Mouse (Mus musculus) forebrain, embryonic 13.5 days (tissue): ENCODE measurements around the gene Fap. TPM values are rescaled to one million over a fixed set of nuclear protein-coding genes. Genes with fewer than 3 reads are reported as not detected.

Experiments
- ATAC-seq: fragments of 200-750 bp; cut with Nextera tagmentation; 2 replicates; pipeline ENCODE4 v1.8.0; 2017
- H3K27ac ChIP-seq: fragments of 300-500 bp; sonication (generic); 2 replicates; pipeline ENCODE4 v1.5.1; 2015; ENCODE audit warnings: inconsistent platforms, mild to moderate bottlenecking, moderate library complexity
- H3K27me3 ChIP-seq: fragments of 300-500 bp; sonication (generic); 2 replicates; pipeline ENCODE4 v1.6.1; 2015; ENCODE audit warnings: mild to moderate bottlenecking, inconsistent platforms
- H3K36me3 ChIP-seq: fragments of 300-500 bp; sonication (generic); 2 replicates; pipeline ENCODE4 v1.6.1; 2015; ENCODE audit warnings: mild to moderate bottlenecking, inconsistent platforms; ENCODE audit not compliant: poor library complexity, severe bottlenecking
- H3K4me1 ChIP-seq: fragments of 300-500 bp; sonication (generic); 2 replicates; pipeline ENCODE4 v1.6.1; 2015; ENCODE audit warnings: inconsistent platforms
- H3K4me2 ChIP-seq: fragments of 300-500 bp; sonication (generic); 2 replicates; pipeline ENCODE4 v1.6.1; 2015; ENCODE audit warnings: inconsistent platforms, mild to moderate bottlenecking, moderate library complexity
- H3K4me3 ChIP-seq: fragments of 300-500 bp; sonication (generic); 2 replicates; pipeline ENCODE4 v1.5.1; 2015; ENCODE audit warnings: mild to moderate bottlenecking, inconsistent platforms
- H3K9ac ChIP-seq: fragments of 300-500 bp; sonication (generic); 2 replicates; pipeline ENCODE4 v1.6.1; 2015; ENCODE audit warnings: mild to moderate bottlenecking, inconsistent platforms
- H3K9me3 ChIP-seq: fragments of 300-500 bp; sonication (generic); replicated peaks from 2 replicates; pipeline ENCODE4 v1.6.1; 2016; ENCODE audit warnings: inconsistent platforms
- WGBS: fragments of 180-500 bp; shearing (Covaris S2); methylation state at CpG from one replicate; pipeline ENCODE4 v1.1.7; 2015; 5-methylcytosine and 5-hydroxymethylcytosine counted together
- polyA plus RNA-seq: library from polyadenylated mRNA; unstranded; fragments of >200 nt; fragmentation: Nextera tagmentation; extraction: Ambion mirVana; gene quantifications from 2 replicates; pipeline ENCODE4 v1.2.1, GENCODE M21; 2015

Gene Fap
- polyA plus RNA-seq, 1 experiment from 2014 or later: 0.32 TPM

DNA sequence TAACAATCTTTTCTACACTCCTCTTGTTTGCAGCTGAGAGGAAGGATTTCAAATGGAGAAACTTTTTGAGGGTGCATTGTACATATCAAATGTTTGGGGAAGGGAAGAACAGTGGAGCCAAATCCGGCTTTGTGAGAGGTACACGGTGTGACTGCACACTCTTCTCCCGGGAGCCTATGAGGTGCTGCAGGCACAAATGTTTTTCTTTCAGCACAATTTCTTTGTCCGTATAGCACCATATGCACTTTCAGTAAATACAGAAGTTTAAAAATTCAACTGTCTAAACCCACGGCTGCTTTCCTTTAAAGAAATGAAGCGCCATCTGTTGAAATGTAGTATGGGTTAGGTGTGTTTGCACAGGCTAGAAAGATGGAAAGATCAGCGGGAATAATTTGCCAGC lies 375 bp upstream of the Fap start:
- no peaks in the 10 kb centered on the region for H3K27me3 ChIP-seq
- H3K36me3 ChIP-seq: no peaks in the 10 kb centered on the region
- H3K4me3 ChIP-seq: no peak overlapping the region
- ATAC-seq: no peak
- H3K9ac ChIP-seq: no peak overlapping the region
- no peak overlapping the region for H3K27ac ChIP-seq
- no peaks in the 10 kb centered on the region for H3K9me3 ChIP-seq
- no peak overlapping the region for H3K4me2 ChIP-seq
- WGBS: 85% methylated on average over 7 of the region's 7 CpGs
- no peaks in the 10 kb centered on the region for H3K4me1 ChIP-seq

DNA sequence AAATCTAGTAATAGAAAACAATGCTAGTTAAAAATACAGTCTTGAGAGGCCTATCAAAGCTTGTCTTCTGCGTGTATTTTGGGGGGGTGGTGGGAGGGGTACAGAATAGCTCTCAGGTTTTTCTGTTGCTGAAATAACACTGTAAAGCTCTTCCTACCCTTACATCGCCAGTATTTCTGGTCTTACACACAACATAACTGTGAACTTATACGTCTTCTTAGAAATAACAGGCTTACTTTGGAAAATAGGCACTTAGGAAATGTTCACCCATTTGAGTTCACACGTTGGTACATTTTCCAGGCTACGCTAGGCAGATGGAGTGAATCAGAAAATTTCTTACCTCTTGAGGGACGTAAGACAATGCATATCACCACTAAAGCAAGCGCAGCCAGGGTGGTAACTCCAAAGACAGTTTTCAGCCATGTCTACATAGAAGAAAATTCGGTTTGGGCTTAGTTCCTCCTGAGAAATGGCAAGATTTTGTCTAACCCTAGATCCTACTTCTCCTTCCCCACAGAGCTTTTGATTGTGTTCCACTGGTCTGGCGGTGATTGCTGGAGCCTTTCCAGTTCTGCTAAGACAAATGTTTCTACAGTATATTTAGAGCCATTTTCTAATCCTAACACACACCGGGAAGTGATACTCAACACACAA lies 649 bp downstream of the Fap start:
- Histone ChIP-seq H3K27ac (no peak overlapping the region), H3K4me1 (no peaks in the 10 kb centered on the region), H3K36me3 (no peaks in the 10 kb centered on the region), H3K9ac (no peak overlapping the region), H3K4me2 (no peak overlapping the region), H3K27me3 (no peaks in the 10 kb centered on the region), H3K9me3 (no peaks in the 10 kb centered on the region), H3K4me3 (no peak overlapping the region)
- no peak for ATAC-seq
- 83% methylated on average over 10 of the region's 10 CpGs for WGBS

DNA sequence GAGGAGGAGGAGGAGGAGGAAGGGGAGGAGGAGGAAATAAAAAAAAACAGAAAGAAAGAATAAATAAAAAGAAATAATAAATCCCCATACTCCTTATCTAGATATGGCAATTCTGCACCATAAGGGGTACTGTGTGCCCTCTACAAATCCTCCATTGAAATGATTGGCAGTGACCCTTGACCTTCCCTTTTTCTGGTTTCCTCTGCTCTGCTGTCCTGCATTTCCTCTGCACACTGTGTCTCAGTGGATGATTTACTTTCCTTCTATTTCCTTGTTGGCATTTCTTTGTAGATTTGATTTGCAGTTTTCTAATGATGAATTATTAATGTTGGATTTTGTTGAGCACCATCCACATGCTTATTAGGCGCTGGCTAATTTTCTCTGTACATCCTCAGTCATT lies 9.2 kb downstream of the Fap start:
- no peak overlapping the region for H3K27ac ChIP-seq
- 92% methylated on average over 1 of the region's 1 CpGs for WGBS
- no peaks in the 10 kb centered on the region for H3K4me1 ChIP-seq
- H3K4me2 ChIP-seq: no peak overlapping the region
- ATAC-seq: no peak
- no peaks in the 10 kb centered on the region for H3K9me3 ChIP-seq
- no peak overlapping the region for H3K4me3 ChIP-seq
- no peaks in the 10 kb centered on the region for H3K27me3 ChIP-seq
- no peak overlapping the region for H3K9ac ChIP-seq
- no peaks in the 10 kb centered on the region for H3K36me3 ChIP-seq

DNA sequence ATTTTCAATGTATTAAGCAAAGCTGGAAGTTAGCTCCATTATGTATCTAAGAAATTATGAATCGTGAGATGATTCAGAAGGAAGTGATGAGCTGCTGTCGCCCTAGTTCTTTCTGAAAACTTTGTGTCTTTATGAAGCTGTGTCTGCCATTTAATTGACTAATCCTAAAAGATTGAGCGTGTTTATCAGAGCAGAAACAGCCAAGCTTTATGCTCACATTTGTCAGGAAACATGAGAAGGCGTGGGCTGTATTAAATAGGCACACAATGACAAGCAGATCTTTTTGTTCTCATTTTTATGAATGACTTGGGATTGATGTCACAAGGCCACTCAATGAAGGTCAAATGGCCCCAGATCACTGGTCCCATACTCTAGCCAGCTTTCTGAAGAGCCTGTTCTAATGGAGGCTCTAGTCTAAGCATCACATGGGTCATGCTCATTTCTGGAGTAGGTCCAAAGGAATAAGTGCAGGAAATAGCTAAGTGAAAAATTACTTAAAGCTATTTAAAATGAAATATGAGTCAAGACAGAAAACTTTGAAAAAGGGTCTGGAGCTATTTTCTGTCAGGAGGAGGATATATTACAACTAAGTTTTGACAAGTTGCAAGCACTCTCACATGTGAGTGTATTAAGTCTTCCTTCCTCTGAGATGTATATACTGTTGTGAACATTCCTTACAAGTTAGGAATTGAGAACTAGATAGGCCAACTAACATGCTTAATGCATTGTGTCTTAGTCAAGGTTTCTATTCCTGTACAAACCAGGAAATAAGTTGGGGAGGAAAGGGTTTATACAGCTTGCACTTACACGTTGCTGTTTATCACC lies 11.0 kb downstream of the Fap start:
- 53% methylated on average over 5 of the region's 5 CpGs for WGBS
- ATAC-seq: no peak

DNA sequence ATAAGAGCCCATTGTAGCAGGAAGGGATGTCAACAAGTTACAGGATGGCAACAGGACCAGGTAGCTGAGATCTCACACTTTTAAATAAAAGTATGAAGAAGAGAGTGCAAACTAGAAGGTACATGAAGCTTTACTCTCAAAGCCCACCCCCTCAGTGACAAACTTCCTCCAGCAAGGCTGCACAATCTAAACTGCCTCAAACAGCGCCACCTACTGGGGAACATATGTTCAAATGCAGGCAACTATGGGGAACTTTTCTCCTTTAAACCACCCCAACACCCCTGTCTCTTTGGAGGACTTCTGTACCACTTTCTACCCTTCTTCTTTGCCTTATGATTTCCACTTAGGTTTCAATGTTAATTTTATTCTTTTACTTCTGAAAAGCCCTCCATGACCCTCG lies 16.5 kb downstream of the Fap start:
- Histone ChIP-seq H3K4me2 (no peak overlapping the region), H3K4me1 (no peaks in the 10 kb centered on the region), H3K9me3 (no peaks in the 10 kb centered on the region), H3K9ac (no peak overlapping the region), H3K36me3 (no peaks in the 10 kb centered on the region), H3K27me3 (no peaks in the 10 kb centered on the region), H3K27ac (no peak overlapping the region), H3K4me3 (no peak overlapping the region)
- 72% methylated on average over 2 of the region's 2 CpGs for WGBS
- ATAC-seq: no peak

More for the DNA sequence above, 11.0 kb downstream of the Fap start:
- H3K4me2 ChIP-seq: no peak overlapping the region
- no peak overlapping the region for H3K9ac ChIP-seq
- H3K27ac ChIP-seq: no peak overlapping the region
- H3K36me3 ChIP-seq: no peaks in the 10 kb centered on the region
- no peaks in the 10 kb centered on the region for H3K4me1 ChIP-seq
- no peaks in the 10 kb centered on the region for H3K9me3 ChIP-seq
- H3K4me3 ChIP-seq: no peak overlapping the region
- H3K27me3 ChIP-seq: no peaks in the 10 kb centered on the region

DNA sequence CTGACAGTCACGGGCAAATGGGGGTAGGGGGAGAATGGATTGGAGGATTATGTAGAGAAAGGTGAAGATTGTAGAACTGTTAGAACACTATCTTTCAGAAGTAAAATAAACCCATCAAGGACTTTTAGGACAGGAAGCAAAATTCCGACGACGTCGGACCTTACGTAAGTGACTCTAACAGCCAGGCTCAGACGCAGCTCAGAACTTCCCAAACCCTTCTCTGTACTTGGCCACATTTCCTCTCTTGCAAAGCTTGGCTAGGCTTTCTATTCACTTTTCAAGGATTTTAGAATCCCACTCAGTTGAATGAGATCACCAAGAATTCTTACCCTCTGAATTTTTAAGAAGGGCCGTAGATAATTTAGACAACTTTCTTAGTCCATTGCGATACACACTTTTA lies 17.5 kb downstream of the Fap start:
- WGBS: 94% methylated on average over 9 of the region's 9 CpGs
- Histone ChIP-seq H3K9ac (no peak overlapping the region), H3K36me3 (no peaks in the 10 kb centered on the region), H3K9me3 (no peaks in the 10 kb centered on the region), H3K27me3 (no peaks in the 10 kb centered on the region), H3K4me1 (no peaks in the 10 kb centered on the region), H3K27ac (no peak overlapping the region), H3K4me3 (no peak overlapping the region), H3K4me2 (no peak overlapping the region)
- no peak for ATAC-seq

DNA sequence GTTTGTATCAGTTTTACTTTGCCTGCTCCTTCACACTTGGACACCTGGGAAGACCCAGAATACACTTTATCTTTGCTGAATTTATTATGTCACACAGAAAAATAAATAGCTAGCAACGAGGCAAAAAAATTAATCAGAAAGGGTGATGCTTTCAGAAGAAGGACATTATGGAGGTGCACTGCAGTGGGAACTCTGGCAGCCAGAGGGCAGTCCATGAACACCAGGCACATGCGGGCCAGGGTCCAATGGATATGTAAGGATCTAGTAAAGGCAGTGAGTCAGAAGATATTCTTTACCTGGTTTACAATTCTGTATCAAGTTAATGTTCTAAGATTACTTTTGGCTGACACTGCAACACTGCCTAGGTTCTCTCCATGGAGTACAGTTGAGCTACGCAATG lies 24.2 kb downstream of the Fap start:
- Histone ChIP-seq H3K27ac (no peak overlapping the region), H3K9ac (no peak overlapping the region)

DNA sequence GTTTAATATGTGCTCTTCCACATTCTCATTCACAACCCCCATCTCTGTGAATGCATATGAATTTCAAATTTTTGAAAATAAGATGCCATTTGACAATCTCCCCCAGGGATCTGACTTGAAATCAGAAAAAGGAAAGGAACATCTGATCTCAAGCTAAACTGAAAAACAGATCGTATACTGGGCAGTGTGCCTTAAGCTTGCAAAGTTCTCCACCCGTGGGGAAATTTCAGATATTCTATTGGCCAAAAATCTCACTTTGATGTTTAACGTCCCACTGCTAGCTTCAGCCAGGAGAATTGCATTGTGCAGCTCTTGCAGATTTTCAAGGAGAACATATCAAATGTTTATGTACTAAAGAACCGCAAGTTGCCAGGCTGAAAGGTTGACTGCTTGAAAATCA lies 24.7 kb downstream of the Fap start:
- H3K36me3 ChIP-seq: no peaks in the 10 kb centered on the region
- no peak overlapping the region for H3K4me2 ChIP-seq

More for the DNA sequence above, 24.2 kb downstream of the Fap start:
- H3K9me3 ChIP-seq: no peaks in the 10 kb centered on the region
- H3K4me1 ChIP-seq: no peaks in the 10 kb centered on the region
- H3K4me2 ChIP-seq: no peak overlapping the region
- 87% methylated on average over 3 of the region's 3 CpGs for WGBS
- H3K4me3 ChIP-seq: no peak overlapping the region
- ATAC-seq: no peak
- H3K36me3 ChIP-seq: no peaks in the 10 kb centered on the region
- H3K27me3 ChIP-seq: no peaks in the 10 kb centered on the region

DNA sequence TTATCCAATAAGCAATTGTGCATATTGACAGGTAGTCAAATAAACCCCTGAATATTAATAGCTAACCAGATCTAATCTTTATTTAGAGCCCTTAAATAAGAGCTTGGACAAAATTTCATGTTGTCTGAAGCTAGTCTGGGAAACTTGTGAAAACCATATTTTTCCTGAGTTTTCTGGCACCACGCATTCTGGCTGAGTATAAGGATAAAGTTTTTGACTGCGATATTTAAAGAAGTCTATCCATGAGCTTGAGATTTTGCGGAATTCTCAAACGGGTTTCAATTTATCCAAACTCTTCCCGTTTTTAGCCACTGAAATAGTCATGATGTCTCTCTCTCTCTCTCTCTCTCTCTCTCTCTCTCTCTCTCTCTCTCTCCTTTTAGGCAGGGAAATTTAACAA lies 25.8 kb downstream of the Fap start:
- no peak overlapping the region for H3K4me3 ChIP-seq
- no peak for ATAC-seq
- no peaks in the 10 kb centered on the region for H3K4me1 ChIP-seq
- H3K4me2 ChIP-seq: no peak overlapping the region
- H3K27me3 ChIP-seq: no peaks in the 10 kb centered on the region
- no peaks in the 10 kb centered on the region for H3K9me3 ChIP-seq
- H3K36me3 ChIP-seq: no peaks in the 10 kb centered on the region
- H3K27ac ChIP-seq: no peak overlapping the region
- H3K9ac ChIP-seq: no peak overlapping the region
- WGBS: 95% methylated on average over 5 of the region's 5 CpGs

More for the DNA sequence above, 24.7 kb downstream of the Fap start:
- Histone ChIP-seq H3K9ac (no peak overlapping the region), H3K4me1 (no peaks in the 10 kb centered on the region), H3K27ac (no peak overlapping the region), H3K27me3 (no peaks in the 10 kb centered on the region), H3K4me3 (no peak overlapping the region), H3K9me3 (no peaks in the 10 kb centered on the region)
- no peak for ATAC-seq
- WGBS: 83% methylated on average over 4 of the region's 4 CpGs

DNA sequence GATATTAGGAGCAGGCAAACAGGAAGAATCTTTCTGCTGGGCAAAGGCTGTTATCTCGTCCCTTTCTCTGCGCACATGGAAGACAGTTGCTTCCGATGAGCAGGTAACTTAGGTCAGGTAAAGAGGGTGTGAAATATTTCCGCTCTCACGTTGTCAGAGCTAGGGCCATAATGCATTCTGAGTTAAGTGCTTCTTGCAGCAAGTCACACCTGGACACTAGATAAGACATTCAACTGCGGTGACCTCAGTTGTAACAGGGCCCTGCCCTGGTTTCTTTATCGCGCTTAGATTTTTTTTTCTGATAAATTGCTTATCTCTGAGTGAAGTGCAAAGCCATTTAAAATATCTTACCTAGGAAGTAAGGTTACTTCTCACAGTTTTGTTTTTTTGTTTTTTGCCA lies 38.4 kb downstream of the Fap start:
- ATAC-seq: no peak
- Histone ChIP-seq H3K4me1 (no peaks in the 10 kb centered on the region), H3K4me2 (no peak overlapping the region), H3K9me3 (no peaks in the 10 kb centered on the region), H3K36me3 (no peaks in the 10 kb centered on the region), H3K27ac (no peak overlapping the region), H3K4me3 (no peak overlapping the region), H3K9ac (no peak overlapping the region), H3K27me3 (no peaks in the 10 kb centered on the region)
- 94% methylated on average over 8 of the region's 8 CpGs for WGBS

DNA sequence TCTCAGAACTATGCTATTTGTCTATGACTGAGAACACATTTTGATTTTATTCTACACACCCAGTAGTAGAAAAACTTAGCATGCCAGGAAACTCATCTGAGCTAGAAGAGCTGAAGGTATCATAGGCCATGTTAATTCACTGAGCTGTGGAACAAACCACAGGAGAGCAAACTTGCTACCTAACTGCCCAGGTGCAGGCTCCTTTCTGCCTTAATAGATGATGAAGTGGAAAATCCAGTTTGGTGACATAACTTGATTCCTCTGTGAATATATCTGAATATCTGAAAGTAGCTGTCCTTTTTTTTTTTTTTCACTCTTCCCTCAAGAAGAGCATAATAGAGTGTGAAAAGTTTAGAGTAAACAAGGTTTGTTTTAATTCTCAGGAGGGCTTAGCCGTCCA lies 42.8 kb downstream of the Fap start:
- H3K4me3 ChIP-seq: no peak overlapping the region
- no peaks in the 10 kb centered on the region for H3K36me3 ChIP-seq
- no peak overlapping the region for H3K4me2 ChIP-seq
- H3K27ac ChIP-seq: no peak overlapping the region
- no peaks in the 10 kb centered on the region for H3K27me3 ChIP-seq
- no peaks in the 10 kb centered on the region for H3K9me3 ChIP-seq
- ATAC-seq: no peak
- 81% methylated on average over 1 of the region's 1 CpGs for WGBS
- no peaks in the 10 kb centered on the region for H3K4me1 ChIP-seq
- H3K9ac ChIP-seq: no peak overlapping the region

DNA sequence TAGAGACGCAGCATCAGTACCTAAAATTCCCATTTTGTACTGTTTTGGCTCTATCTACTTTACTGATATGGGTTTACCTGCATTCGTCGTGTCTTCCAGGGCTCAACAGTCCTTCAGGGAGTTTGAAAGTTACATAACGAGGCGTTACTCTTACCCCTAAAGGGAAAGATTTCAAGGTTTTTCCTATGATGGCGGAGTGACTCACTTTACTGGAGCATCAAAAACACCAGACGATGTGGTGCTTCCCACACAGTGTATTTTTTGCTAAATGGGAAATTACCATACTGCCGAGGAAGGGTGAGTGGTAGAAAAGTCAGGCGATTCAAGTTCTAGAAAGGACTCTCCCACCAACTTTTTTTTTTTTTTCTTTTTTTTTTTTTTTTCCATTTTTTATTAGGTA lies 47.5 kb downstream of the Fap start:
- Histone ChIP-seq H3K4me1 (no peaks in the 10 kb centered on the region), H3K9me3 (no peaks in the 10 kb centered on the region), H3K27ac (no peak overlapping the region), H3K36me3 (no peaks in the 10 kb centered on the region), H3K4me2 (no peak overlapping the region), H3K4me3 (no peak overlapping the region), H3K9ac (no peak overlapping the region), H3K27me3 (no peaks in the 10 kb centered on the region)
- ATAC-seq: no peak
- 91% methylated on average over 9 of the region's 9 CpGs for WGBS

DNA sequence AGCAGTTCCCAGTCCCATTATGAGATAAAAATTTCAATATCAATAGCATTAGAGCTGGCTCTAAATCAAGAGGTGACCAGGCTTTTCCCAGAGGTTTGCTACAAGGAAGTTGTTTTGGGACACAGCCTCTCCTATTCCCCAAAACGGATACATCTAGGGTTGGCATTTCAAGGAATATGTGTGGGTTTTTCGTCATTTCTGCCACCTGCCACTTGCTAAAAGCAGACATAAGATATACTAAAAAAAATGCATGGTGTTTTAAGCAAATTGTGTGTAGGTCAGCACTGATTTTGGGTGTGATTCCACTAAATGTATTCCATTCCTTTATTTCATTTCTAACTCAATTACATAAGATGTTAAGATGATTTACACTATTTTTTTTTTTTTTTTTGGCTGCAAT lies 56.1 kb downstream of the Fap start:
- ATAC-seq: no peak
- 76% methylated on average over 2 of the region's 2 CpGs for WGBS

More for the DNA sequence above, 56.1 kb downstream of the Fap start:
- no peak overlapping the region for H3K4me3 ChIP-seq
- H3K9ac ChIP-seq: no peak overlapping the region
- H3K4me2 ChIP-seq: no peak overlapping the region
- H3K27me3 ChIP-seq: no peaks in the 10 kb centered on the region
- no peaks in the 10 kb centered on the region for H3K9me3 ChIP-seq
- H3K36me3 ChIP-seq: no peaks in the 10 kb centered on the region
- no peak overlapping the region for H3K27ac ChIP-seq
- no peaks in the 10 kb centered on the region for H3K4me1 ChIP-seq
